Mouse (Mus musculus): ENCODE results near the gene D630039A03Rik. TPM values are rescaled to one million over a fixed set of nuclear protein-coding genes. Genes with fewer than 3 reads are reported as not detected.

The D630039A03Rik gene
- total and polyA plus RNA-seq, 3 experiments, result 0.22 TPM; not detected in 2

GRCm38 (mm10) chr4:57934181-57934580 is 18.1 kb upstream of the D630039A03Rik start:
- Histone ChIP-seq H3K36me3 (replicated peaks) (no peaks in the 10 kb centered on the region), H3K27me3 (ENCODE audit: insufficient read depth, low read length) (no peaks in the 10 kb centered on the region), H3K9me3 (replicated peaks) (no peaks in the 10 kb centered on the region), H3K4me1 (ENCODE audit: insufficient read depth, low read depth, low read length) (no peaks in the 10 kb centered on the region), H3K4me3 (ENCODE audit: low read depth, low read length) (no peak overlapping the region)
- DNase-seq (ENCODE audit: low spot score) (no peak), ATAC-seq (ENCODE audit: extremely low read depth, insufficient number of reproducible peaks, low FRiP score, poor library complexity, severe bottlenecking) (no peak)
- no peak for TF ChIP-seq GATA1 (IDR thresholded peaks at IDR 0.05; ENCODE audit: borderline replicate concordance, low read length)
- no peak for TF ChIP-seq GATA2 (IDR thresholded peaks at IDR 0.05; ENCODE audit: borderline replicate concordance, low read depth, low read length)
- no peak for TF ChIP-seq POLR2AphosphoS5 (IDR thresholded peaks at IDR 0.05; ENCODE audit: insufficient replicate concordance, low read depth, low read length)
- TF ChIP-seq TAL1 (conservative IDR thresholded peaks at IDR 0.05; ENCODE audit: low read depth, low read length), result no peak
- TF ChIP-seq CTCF (IDR thresholded peaks at IDR 0.05; ENCODE audit: low read depth, low read length), result no peak

- ATAC-seq (ENCODE audit: extremely low read depth, insufficient number of reproducible peaks, low FRiP score, poor library complexity, severe bottlenecking) (no peak), DNase-seq (ENCODE audit: low spot score) (no peak)
- TF ChIP-seq GATA1 (IDR thresholded peaks at IDR 0.05; ENCODE audit: borderline replicate concordance, low read length) (no peak), GATA2 (IDR thresholded peaks at IDR 0.05; ENCODE audit: borderline replicate concordance, low read depth, low read length) (no peak)
- Histone ChIP-seq H3K36me3 (replicated peaks) (no peaks in the 10 kb centered on the region), H3K9me3 (replicated peaks) (no peaks in the 10 kb centered on the region), H3K27me3 (ENCODE audit: insufficient read depth, low read length) (no peaks in the 10 kb centered on the region), H3K4me1 (ENCODE audit: insufficient read depth, low read depth, low read length) (no peaks in the 10 kb centered on the region), H3K4me3 (ENCODE audit: low read depth, low read length) (no peak overlapping the region)
Observed at GRCm38 (mm10) chr4:57930559-57931170, 14.6 kb upstream of the D630039A03Rik start.

- TF ChIP-seq CTCF (IDR thresholded peaks at IDR 0.05; ENCODE audit: low read depth, low read length), result peak; percentile 33; the same call in 1 of the 2 replicates
- TF ChIP-seq TAL1 (conservative IDR thresholded peaks at IDR 0.05; ENCODE audit: low read depth, low read length), result no peak
- no peak for TF ChIP-seq GATA1 (IDR thresholded peaks at IDR 0.05; ENCODE audit: borderline replicate concordance, low read length)
- no peak for TF ChIP-seq GATA2 (IDR thresholded peaks at IDR 0.05; ENCODE audit: borderline replicate concordance, low read depth, low read length)
- TF ChIP-seq POLR2AphosphoS5 (IDR thresholded peaks at IDR 0.05; ENCODE audit: insufficient replicate concordance, low read depth, low read length), result no peak
- no peaks in the 10 kb centered on the region for H3K27me3 ChIP-seq (ENCODE audit: insufficient read depth, low read length)
- ATAC-seq (ENCODE audit: extremely low read depth, insufficient number of reproducible peaks, low FRiP score, poor library complexity, severe bottlenecking) (no peak; the same call in 1 of the 2 replicates), DNase-seq (ENCODE audit: low spot score) (peak; percentile 3)
- H3K4me1 ChIP-seq (ENCODE audit: insufficient read depth, low read depth, low read length), result no peaks in the 10 kb centered on the region
- H3K4me3 ChIP-seq (ENCODE audit: low read depth, low read length), result no peak overlapping the region
- no peaks in the 10 kb centered on the region for H3K36me3 ChIP-seq (replicated peaks)
- H3K9me3 ChIP-seq (replicated peaks), result no peaks in the 10 kb centered on the region
Observed at GRCm38 (mm10) chr4:57927464-57928205, 11.5 kb upstream of the D630039A03Rik start.

GRCm38 (mm10) chr4:57924556-57925071 is 8.5 kb upstream of the D630039A03Rik start:
- TF ChIP-seq TAL1 (conservative IDR thresholded peaks at IDR 0.05; ENCODE audit: low read depth, low read length) (no peak), CTCF (IDR thresholded peaks at IDR 0.05; ENCODE audit: low read depth, low read length) (no peak), GATA1 (IDR thresholded peaks at IDR 0.05; ENCODE audit: borderline replicate concordance, low read length) (no peak), GATA2 (IDR thresholded peaks at IDR 0.05; ENCODE audit: borderline replicate concordance, low read depth, low read length) (no peak), POLR2AphosphoS5 (IDR thresholded peaks at IDR 0.05; ENCODE audit: insufficient replicate concordance, low read depth, low read length) (no peak)
- H3K9me3 ChIP-seq (replicated peaks), result no peaks in the 10 kb centered on the region; the same call in 1 of the 2 replicates
- no peaks in the 10 kb centered on the region for H3K4me1 ChIP-seq (ENCODE audit: insufficient read depth, low read depth, low read length)
- H3K4me3 ChIP-seq (ENCODE audit: low read depth, low read length), result no peak overlapping the region
- DNase-seq (ENCODE audit: low spot score) (no peak), ATAC-seq (ENCODE audit: extremely low read depth, insufficient number of reproducible peaks, low FRiP score, poor library complexity, severe bottlenecking) (no peak)
- no peaks in the 10 kb centered on the region for H3K27me3 ChIP-seq (ENCODE audit: insufficient read depth, low read length)
- no peaks in the 10 kb centered on the region for H3K36me3 ChIP-seq (replicated peaks)

- no peak for ATAC-seq (ENCODE audit: extremely low read depth, insufficient number of reproducible peaks, low FRiP score, poor library complexity, severe bottlenecking)
- no peak overlapping the region for H3K4me3 ChIP-seq (ENCODE audit: low read depth, low read length)
Observed at GRCm38 (mm10) chr4:57922171-57922570, 6.1 kb upstream of the D630039A03Rik start.

GRCm38 (mm10) chr4:57920522-57920921 is 4.4 kb upstream of the D630039A03Rik start:
- peaks cover 2% of the 10 kb centered on the region; the same call in 1 of the 2 replicates for H3K9me3 ChIP-seq (replicated peaks)
- no peak for TF ChIP-seq GATA1 (IDR thresholded peaks at IDR 0.05; ENCODE audit: borderline replicate concordance, low read length)
- no peak for TF ChIP-seq POLR2AphosphoS5 (IDR thresholded peaks at IDR 0.05; ENCODE audit: insufficient replicate concordance, low read depth, low read length)
- no peak for TF ChIP-seq CTCF (IDR thresholded peaks at IDR 0.05; ENCODE audit: low read depth, low read length)
- TF ChIP-seq TAL1 (conservative IDR thresholded peaks at IDR 0.05; ENCODE audit: low read depth, low read length), result no peak
- no peak for TF ChIP-seq GATA2 (IDR thresholded peaks at IDR 0.05; ENCODE audit: borderline replicate concordance, low read depth, low read length)
- no peaks in the 10 kb centered on the region for H3K4me1 ChIP-seq (ENCODE audit: insufficient read depth, low read depth, low read length)
- no peak for DNase-seq (ENCODE audit: low spot score)
- ATAC-seq (ENCODE audit: extremely low read depth, insufficient number of reproducible peaks, low FRiP score, poor library complexity, severe bottlenecking), result no peak
- no peak overlapping the region for H3K4me3 ChIP-seq (ENCODE audit: low read depth, low read length)
- H3K36me3 ChIP-seq (replicated peaks), result no peaks in the 10 kb centered on the region
- H3K27me3 ChIP-seq (ENCODE audit: insufficient read depth, low read length), result no peaks in the 10 kb centered on the region

More at GRCm38 (mm10) chr4:57922171-57922570, 6.1 kb upstream of the D630039A03Rik start:
- DNase-seq (ENCODE audit: low spot score), result no peak
- no peaks in the 10 kb centered on the region for H3K27me3 ChIP-seq (ENCODE audit: insufficient read depth, low read length)
- no peaks in the 10 kb centered on the region for H3K36me3 ChIP-seq (replicated peaks)
- TF ChIP-seq POLR2AphosphoS5 (IDR thresholded peaks at IDR 0.05; ENCODE audit: insufficient replicate concordance, low read depth, low read length) (no peak), GATA1 (IDR thresholded peaks at IDR 0.05; ENCODE audit: borderline replicate concordance, low read length) (no peak), CTCF (IDR thresholded peaks at IDR 0.05; ENCODE audit: low read depth, low read length) (no peak), GATA2 (IDR thresholded peaks at IDR 0.05; ENCODE audit: borderline replicate concordance, low read depth, low read length) (no peak)
- H3K4me1 ChIP-seq (ENCODE audit: insufficient read depth, low read depth, low read length), result no peaks in the 10 kb centered on the region
- H3K9me3 ChIP-seq (replicated peaks), result no peaks in the 10 kb centered on the region; the same call in 1 of the 2 replicates
